Mouse (Mus musculus) layer of hippocampus, adult 18-20 months (tissue): ENCODE results near the gene Kat5. TPM values are rescaled to one million over a fixed set of nuclear protein-coding genes. Genes with fewer than 3 reads are reported as not detected.

Experiments
- total RNA-seq, 2 experiments: library from RNA; stranded (reverse); gene quantifications; 2 replicates each; pipeline ENCODE4 v1.2.3; 2021

The Kat5 gene
- total RNA-seq, 2 experiments from 2014 or later = 78.7 to 86.3 TPM

Other genes with a start within 250 kb of the Kat5 start
- gene Eif1ad, start 243.5 kb downstream of the Kat5 start, total RNA-seq = 10 to 100 TPM; 20.2 to 22.0 TPM
- gene Banf1, start 243.1 kb downstream of the Kat5 start, total RNA-seq = 10 to 100 TPM; 80.7 to 87.6 TPM
- 100 to 1,000 TPM in 1 of 2 experiments, 10 to 100 TPM in 1; 96.9 to 117 TPM for gene Sart1, start 221.5 kb downstream of the Kat5 start, total RNA-seq
- under 1 TPM; 0.30 TPM for gene Tsga10ip, start 207.7 kb downstream of the Kat5 start, total RNA-seq
- gene Drap1, start 185.3 kb downstream of the Kat5 start, total RNA-seq = 100 to 1,000 TPM; 347 to 383 TPM
- 10 to 100 TPM; 74.7 to 75.3 TPM for gene AI837181, start 185.1 kb downstream of the Kat5 start, total RNA-seq
- gene Fosl1, start 162.7 kb downstream of the Kat5 start, total RNA-seq = not detected
- gene Ccdc85b, start 152.3 kb downstream of the Kat5 start, total RNA-seq = 10 to 100 TPM; 36.5 to 37.0 TPM
- 10 to 100 TPM; 95.7 to 97.4 TPM for gene Fibp, start 149.6 kb downstream of the Kat5 start, total RNA-seq
- not detected for gene Ctsw, start 141.7 kb downstream of the Kat5 start, total RNA-seq
- gene Efemp2, start 136.3 kb downstream of the Kat5 start, total RNA-seq = 10 to 100 TPM; 11.6 to 13.1 TPM
- gene Mus81, start 121.8 kb downstream of the Kat5 start, total RNA-seq = 10 to 100 TPM; 28.3 to 28.4 TPM
- gene Cfl1, start 119.8 kb downstream of the Kat5 start, total RNA-seq = 1,000 to 10,000 TPM; 1,259 to 1,272 TPM
- gene 1700020D05Rik, start 106.5 kb downstream of the Kat5 start, total RNA-seq = 1 to 10 TPM; 4.3 to 6.4 TPM
- 10 to 100 TPM; 79.9 to 85.2 TPM for gene Snx32, start 99.7 kb downstream of the Kat5 start, total RNA-seq
- not detected for gene Ovol1, start 49.6 kb downstream of the Kat5 start, total RNA-seq
- 1 to 10 TPM; 6.4 to 6.5 TPM for gene Ap5b1, start 42.2 kb downstream of the Kat5 start, total RNA-seq
- 10 to 100 TPM; 72.0 to 79.8 TPM for gene Rnaseh2c, start 8.4 kb downstream of the Kat5 start, total RNA-seq
- 10 to 100 TPM; 16.2 to 21.1 TPM for gene Rela, start 27.2 kb upstream of the Kat5 start, total RNA-seq
- 10 to 100 TPM; 16.5 to 17.3 TPM for gene Sipa1, start 53.5 kb upstream of the Kat5 start, total RNA-seq
- gene Map3k11, start 78.5 kb upstream of the Kat5 start, total RNA-seq = 10 to 100 TPM; 17.6 to 18.1 TPM
- gene Pcnx3, start 78.7 kb upstream of the Kat5 start, total RNA-seq = 10 to 100 TPM; 58.3 to 68.6 TPM
- not detected for gene Kcnk7, start 94.1 kb upstream of the Kat5 start, total RNA-seq
- gene Ehbp1l1, start 116.1 kb upstream of the Kat5 start, total RNA-seq = 10 to 100 TPM; 13.9 to 17.2 TPM
- gene Fam89b, start 119.4 kb upstream of the Kat5 start, total RNA-seq = 10 to 100 TPM; 28.5 to 28.6 TPM
- 10 to 100 TPM; 24.3 to 27.3 TPM for gene Ltbp3, start 130.7 kb upstream of the Kat5 start, total RNA-seq
- gene Scyl1, start 161.2 kb upstream of the Kat5 start, total RNA-seq = 10 to 100 TPM; 77.3 to 80.3 TPM